Mouse (Mus musculus): Measurements from ENCODE around the gene Rnase4. TPM values are rescaled to one million over a fixed set of nuclear protein-coding genes. Genes with fewer than 3 reads are reported as not detected.
A peak's percentile ranks its signal among the peaks of the same experiment; 100 is the strongest.

Rnase4 gene
- polyA plus RNA-seq, 1 experiment from 2014 or later = 45.7 TPM

DNA sequence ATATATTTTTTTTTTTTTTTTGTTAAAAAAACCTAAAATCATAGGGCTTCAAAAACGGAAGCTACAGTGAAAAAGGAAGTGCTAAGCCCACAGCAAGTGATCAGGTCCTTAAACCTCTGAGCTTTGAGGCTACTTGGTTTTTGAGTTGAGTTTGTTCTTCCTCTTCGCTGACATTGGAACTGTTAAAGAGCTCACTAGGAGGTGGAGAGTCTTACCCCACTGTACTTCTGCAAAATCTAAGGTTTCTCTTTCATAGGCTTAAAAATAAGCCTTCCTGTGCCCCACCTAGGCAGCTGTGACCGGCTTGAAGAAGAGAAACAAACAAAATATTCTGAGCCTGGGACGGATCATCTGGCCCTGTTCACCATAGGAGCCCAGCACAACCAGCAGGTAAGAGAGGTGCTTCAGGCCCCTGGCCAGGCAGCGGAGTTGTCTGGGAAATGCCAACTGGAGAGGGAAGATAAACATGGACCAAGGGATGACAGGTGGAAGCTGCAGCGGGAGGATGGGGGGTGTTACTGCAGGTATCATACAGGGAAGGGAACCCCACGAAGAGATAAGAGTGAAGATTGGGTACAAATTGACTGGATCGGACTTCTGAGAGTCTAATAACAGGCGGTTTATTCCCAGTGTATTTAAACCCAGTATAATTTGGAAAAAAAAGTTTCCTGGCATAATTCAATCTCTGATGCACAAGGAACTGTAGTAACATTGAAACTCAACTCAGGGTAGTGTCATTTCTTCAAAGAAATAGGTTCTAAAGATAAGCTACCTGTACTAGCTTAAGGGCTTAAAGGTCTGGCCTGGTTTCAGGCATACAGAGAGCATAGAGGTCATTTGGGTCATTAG lies 38.1 kb downstream of the Rnase4 start:
- CTCF ChIA-PET = no interaction called here
- POLR2A ChIA-PET = interaction anchor here (0.6 kb wide), 1 partner anchor 1787 kb away, joined by 3 read pairs; no protein-coding TSS in a partner anchor
- DNase-seq (ENCODE audit: low read depth, low spot score) = no peak
- no peak for TF ChIP-seq CTCF (IDR thresholded peaks at IDR 0.05)
- no peaks in the 10 kb centered on the region for H3K27me3 ChIP-seq
- in situ Hi-C loops (cut with MboI; ENCODE audit: low pct_unique_long_range_greater_than_20kb) = no loop called here
- no peak for ATAC-seq

- in situ Hi-C loops (cut with MboI; ENCODE audit: low pct_unique_long_range_greater_than_20kb) = no loop called here
- ChIA-PET POLR2A (no interaction called here), CTCF (no interaction called here)
- H3K27me3 ChIP-seq = no peaks in the 10 kb centered on the region
- ATAC-seq (no peak), DNase-seq (ENCODE audit: low read depth, low spot score) (no peak)
- TF ChIP-seq CTCF (IDR thresholded peaks at IDR 0.05) = no peak
Observed at GRCm38 (mm10) chr14:51129624-51129975, 38.7 kb downstream of the Rnase4 start.

- no peaks in the 10 kb centered on the region for H3K27me3 ChIP-seq
- POLR2A ChIA-PET = no interaction called here
- DNase-seq (ENCODE audit: low read depth, low spot score) (no peak), ATAC-seq (no peak)
- in situ Hi-C loops (cut with MboI; ENCODE audit: low pct_unique_long_range_greater_than_20kb) = no loop called here
- CTCF ChIA-PET = no interaction called here
- TF ChIP-seq CTCF (IDR thresholded peaks at IDR 0.05) = no peak
Observed at GRCm38 (mm10) chr14:51130315-51130940, 39.6 kb downstream of the Rnase4 start.

DNA sequence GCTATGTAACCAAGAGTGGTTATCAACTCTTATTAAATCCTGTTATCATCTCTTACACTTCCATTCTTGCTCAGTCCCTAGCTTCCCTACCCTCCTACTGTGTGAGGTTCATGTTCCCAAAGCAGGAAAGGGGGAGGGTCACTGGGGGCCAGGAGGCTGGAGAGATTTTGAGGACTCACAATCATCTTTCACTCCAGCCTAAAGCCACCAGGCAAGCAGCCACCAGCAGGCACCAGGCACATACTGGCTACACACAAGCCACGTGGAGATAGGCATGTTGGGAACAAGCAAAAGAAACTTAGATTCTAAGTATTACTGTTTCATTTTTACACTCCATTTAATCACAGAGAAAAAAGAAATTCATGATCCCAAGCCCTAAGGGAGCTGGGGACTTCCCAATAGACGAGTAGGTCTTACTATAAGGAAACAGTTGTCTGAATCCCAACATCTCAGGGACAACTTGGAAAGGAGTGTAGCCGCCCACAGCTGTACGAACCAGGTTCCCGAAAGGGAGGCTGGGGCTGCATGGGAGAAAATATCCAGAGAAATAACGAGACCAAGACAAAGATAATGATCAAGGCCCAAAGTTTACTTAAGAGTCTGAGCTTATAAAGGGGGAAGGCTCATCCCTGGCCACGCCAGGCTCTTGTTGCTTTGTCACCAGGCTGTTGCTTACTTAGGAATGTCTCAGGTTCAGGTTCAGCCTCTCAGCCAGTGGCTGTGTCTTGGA lies 40.4 kb downstream of the Rnase4 start:
- POLR2A ChIA-PET = no interaction called here
- H3K27me3 ChIP-seq = no peaks in the 10 kb centered on the region
- DNase-seq (ENCODE audit: low read depth, low spot score) = no peak
- no peak for TF ChIP-seq CTCF (IDR thresholded peaks at IDR 0.05)
- no peak for ATAC-seq
- CTCF ChIA-PET = no interaction called here
- in situ Hi-C loops (cut with MboI; ENCODE audit: low pct_unique_long_range_greater_than_20kb) = no loop called here

DNA sequence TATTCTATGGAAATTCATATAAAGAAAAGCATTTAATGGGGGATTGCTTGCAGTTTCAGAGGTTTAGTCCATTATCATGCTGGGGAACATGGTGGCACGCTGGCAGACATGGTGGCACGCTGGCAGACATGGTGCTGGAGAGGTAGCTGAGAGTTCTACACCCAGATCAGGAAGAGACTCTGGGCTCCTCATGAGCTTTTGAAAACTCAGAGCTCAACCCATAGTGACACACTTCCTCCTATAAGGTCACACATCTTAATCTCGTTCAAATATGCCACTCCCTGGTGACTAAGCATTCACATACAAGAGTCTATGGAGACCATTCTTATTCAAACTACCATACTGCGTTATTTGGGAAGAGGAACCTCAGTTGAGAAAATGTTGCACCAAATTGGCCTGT lies 41.5 kb downstream of the Rnase4 start:
- ATAC-seq = no peak
- ChIA-PET CTCF (no interaction called here), POLR2A (no interaction called here)
- no peak for TF ChIP-seq CTCF (IDR thresholded peaks at IDR 0.05)
- DNase-seq (ENCODE audit: low read depth, low spot score) = no peak
- in situ Hi-C loops (cut with MboI; ENCODE audit: low pct_unique_long_range_greater_than_20kb) = no loop called here
- no peaks in the 10 kb centered on the region for H3K27me3 ChIP-seq

- no peak for TF ChIP-seq CTCF (IDR thresholded peaks at IDR 0.05)
- DNase-seq (ENCODE audit: low read depth, low spot score) (peak; percentile 12), ATAC-seq (no peak)
- ChIA-PET POLR2A (no interaction called here), CTCF (interaction anchor here (1.4 kb wide), 1 partner anchor 101 kb away, joined by 3 read pairs; no protein-coding TSS in a partner anchor)
- in situ Hi-C loops (cut with MboI; ENCODE audit: low pct_unique_long_range_greater_than_20kb) = no loop called here
- no peaks in the 10 kb centered on the region for H3K27me3 ChIP-seq
Observed at GRCm38 (mm10) chr14:51140342-51140741, 49.5 kb downstream of the Rnase4 start.

DNA sequence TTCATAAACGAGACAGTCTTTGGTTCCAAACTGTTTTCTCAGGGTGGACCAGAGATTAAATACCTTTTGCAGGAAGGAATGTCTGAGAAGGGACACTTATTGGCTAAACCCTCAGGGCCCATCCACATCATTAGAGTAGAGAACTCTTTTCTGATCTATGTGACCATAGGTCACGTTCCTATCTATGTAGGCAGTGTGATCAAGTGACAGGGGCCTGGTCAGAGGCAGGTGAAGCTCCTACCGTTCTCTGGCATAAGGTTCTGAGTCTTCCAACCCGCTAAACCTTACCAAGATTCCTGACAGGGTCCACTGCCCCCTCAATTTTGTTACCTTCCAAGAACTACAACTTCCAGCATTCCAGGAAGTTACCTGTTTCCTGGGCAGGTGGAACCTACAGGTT lies 51.2 kb downstream of the Rnase4 start:
- no peaks in the 10 kb centered on the region for H3K27me3 ChIP-seq
- no peak for ATAC-seq
- DNase-seq (ENCODE audit: low read depth, low spot score) = no peak
- CTCF ChIA-PET = no interaction called here
- no peak for TF ChIP-seq CTCF (IDR thresholded peaks at IDR 0.05)
- in situ Hi-C loops (cut with MboI; ENCODE audit: low pct_unique_long_range_greater_than_20kb) = no loop called here
- POLR2A ChIA-PET = no interaction called here

GRCm38 (mm10) chr14:51142568-51142967 lies 51.7 kb downstream of the Rnase4 start:
- TF ChIP-seq CTCF (IDR thresholded peaks at IDR 0.05) = no peak
- in situ Hi-C loops (cut with MboI; ENCODE audit: low pct_unique_long_range_greater_than_20kb) = no loop called here
- CTCF ChIA-PET = no interaction called here
- no peak for ATAC-seq
- POLR2A ChIA-PET = no interaction called here
- DNase-seq (ENCODE audit: low read depth, low spot score) = no peak
- no peaks in the 10 kb centered on the region for H3K27me3 ChIP-seq

DNA sequence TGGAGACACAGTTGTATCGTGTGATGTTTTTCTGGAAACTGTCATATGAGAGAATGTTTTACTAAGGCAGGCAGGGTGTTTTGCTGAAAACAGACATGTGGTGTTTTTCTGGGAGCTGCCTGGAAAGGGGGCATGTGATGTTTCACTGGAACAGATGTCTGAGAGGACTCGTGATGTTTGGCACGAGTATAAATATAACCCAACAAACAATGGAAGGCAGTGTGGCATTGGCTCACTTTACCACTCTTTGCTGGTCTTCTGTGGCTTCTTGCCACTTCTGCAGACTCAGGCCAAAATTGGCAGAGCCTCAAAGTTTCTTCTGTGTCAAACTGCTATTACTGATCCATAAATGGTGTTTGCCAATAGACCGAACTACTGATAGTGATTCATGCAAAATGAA lies 52.4 kb downstream of the Rnase4 start:
- ChIA-PET CTCF (no interaction called here), POLR2A (no interaction called here)
- H3K27me3 ChIP-seq = no peaks in the 10 kb centered on the region
- TF ChIP-seq CTCF (IDR thresholded peaks at IDR 0.05) = no peak
- in situ Hi-C loops (cut with MboI; ENCODE audit: low pct_unique_long_range_greater_than_20kb) = no loop called here
- ATAC-seq = no peak
- no peak for DNase-seq (ENCODE audit: low read depth, low spot score)

DNA sequence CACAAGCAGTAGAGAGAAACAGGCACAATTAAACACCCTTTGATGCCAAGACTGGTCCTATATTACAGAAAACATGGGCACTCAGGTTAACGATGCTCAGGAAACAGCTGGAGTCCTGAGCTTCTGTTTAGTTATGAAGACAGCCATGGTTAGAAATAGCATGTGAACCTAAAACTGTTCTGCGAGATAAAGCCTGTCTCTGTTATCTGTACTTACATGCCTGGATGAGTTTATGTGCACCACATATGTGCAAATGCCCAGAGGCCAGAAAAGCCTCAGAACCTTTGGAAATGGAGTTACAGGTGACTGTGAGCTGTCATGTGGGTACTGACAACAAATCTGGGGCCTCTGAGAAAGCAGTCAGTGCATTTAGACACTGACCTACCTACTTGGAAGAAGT lies 53.1 kb downstream of the Rnase4 start:
- no peak for TF ChIP-seq CTCF (IDR thresholded peaks at IDR 0.05)
- ATAC-seq (no peak), DNase-seq (ENCODE audit: low read depth, low spot score) (no peak)
- in situ Hi-C loops (cut with MboI; ENCODE audit: low pct_unique_long_range_greater_than_20kb) = no loop called here
- POLR2A ChIA-PET = no interaction called here
- no peaks in the 10 kb centered on the region for H3K27me3 ChIP-seq
- CTCF ChIA-PET = no interaction called here

DNA sequence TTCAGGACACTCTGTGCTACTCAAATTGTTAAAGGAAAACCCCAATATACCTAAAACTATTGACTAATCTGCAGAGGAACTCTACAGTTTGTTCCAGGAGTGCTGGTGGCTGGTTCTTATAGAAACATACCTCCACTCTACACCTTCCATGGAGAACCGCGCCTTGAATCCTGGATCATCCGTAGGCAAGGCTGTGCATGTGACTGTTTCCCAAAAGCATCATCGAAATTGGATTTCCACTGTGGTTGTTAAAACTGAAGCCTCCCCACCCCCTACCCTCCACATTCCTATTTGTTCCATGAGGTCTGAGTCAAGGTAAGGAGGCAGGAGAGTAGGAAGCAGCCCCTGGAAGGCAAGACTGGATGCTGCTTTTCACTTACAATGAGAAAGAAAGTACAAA lies 53.6 kb downstream of the Rnase4 start:
- ChIA-PET POLR2A (no interaction called here), CTCF (no interaction called here)
- H3K27me3 ChIP-seq = no peaks in the 10 kb centered on the region
- TF ChIP-seq CTCF (IDR thresholded peaks at IDR 0.05) = no peak
- DNase-seq (ENCODE audit: low read depth, low spot score) (no peak), ATAC-seq (no peak)
- in situ Hi-C loops (cut with MboI; ENCODE audit: low pct_unique_long_range_greater_than_20kb) = no loop called here

Measured in Patski (cell line).